Mouse (Mus musculus) CH12.LX (cell line): Measurements from ENCODE around the gene Adra2b. TPM values are rescaled to one million over a fixed set of nuclear protein-coding genes. Genes with fewer than 3 reads are reported as not detected.

Source experiments
- DNase-seq: peaks from one replicate; pipeline ENCODE4 v3.0.0-alpha.2; 2013; ENCODE audit errors: extremely low read depth
- H3K27ac ChIP-seq: 2 replicates; pipeline ENCODE4 v1.5.1; 2012; ENCODE audit warnings: low read depth, mild to moderate bottlenecking, control low read depth, moderate library complexity; ENCODE audit not compliant: insufficient read depth
- H3K27me3 ChIP-seq: replicated peaks from 2 replicates; pipeline ENCODE3; 2012; ENCODE audit warnings: inconsistent platforms
- H3K36me3 ChIP-seq, 2 experiments: replicated peaks in 1 of 2; 2 replicates each; pipeline versions ENCODE3 to v1.6.1; 2012; ENCODE audit warnings: inconsistent platforms in 1 of 2, low read length in 1 of 2, mild to moderate bottlenecking in 1 of 2, mixed read lengths in 1 of 2, moderate library complexity in 1 of 2; ENCODE audit not compliant: control insufficient read depth in 1 of 2, insufficient read depth in 1 of 2
- H3K4me1 ChIP-seq, 2 experiments: 2 replicates each; pipeline ENCODE4 v1.6.1; 2012; ENCODE audit warnings: inconsistent platforms in 1 of 2, moderate library complexity in 1 of 2; ENCODE audit not compliant: insufficient read depth in 2 of 2, control insufficient read depth in 1 of 2
- H3K4me2 ChIP-seq: 2 replicates; pipeline ENCODE4 v1.6.1; 2012; ENCODE audit warnings: low read depth, mild to moderate bottlenecking, control low read depth; ENCODE audit not compliant: poor library complexity, insufficient read depth, severe bottlenecking
- H3K4me3 ChIP-seq, 3 experiments: fragments of 150-350 bp in 1 of 3; sonication (generic) in 1 of 3; replicated peaks in 1 of 3; 2 replicates each; pipeline versions ENCODE3 to v1.5.1; 2011 to 2012; ENCODE audit warnings: low read depth in 2 of 3, low read length in 2 of 3, mild to moderate bottlenecking in 2 of 3, moderate library complexity in 2 of 3, control low read depth in 1 of 3, improper control_type of control experiment in 1 of 3, inconsistent platforms in 1 of 3, mixed read lengths in 1 of 3; ENCODE audit not compliant: poor library complexity in 1 of 3
- H3K79me2 ChIP-seq: replicated peaks from 2 replicates; pipeline ENCODE4 v1.6.1; 2012; ENCODE audit warnings: mild to moderate bottlenecking, moderate library complexity; ENCODE audit not compliant: control insufficient read depth, poor library complexity, insufficient read depth, severe bottlenecking; ENCODE audit errors: extremely low read depth
- H3K9ac ChIP-seq: 2 replicates; pipeline ENCODE4 v1.6.1; 2012; ENCODE audit warnings: low read depth, mild to moderate bottlenecking, control low read depth, moderate library complexity; ENCODE audit not compliant: insufficient read depth
- H3K9me3 ChIP-seq: replicated peaks from 2 replicates; pipeline ENCODE3; 2012; ENCODE audit warnings: low read length, inconsistent platforms, mixed read lengths
- BHLHE40 ChIP-seq: IDR thresholded peaks from 2 replicates; pipeline ENCODE4 v1.6.1; 2011; ENCODE audit warnings: mild to moderate bottlenecking, low read depth, low read length, improper control_type of control experiment
- CHD2 ChIP-seq: IDR thresholded peaks from 2 replicates; pipeline ENCODE4 v1.6.1; 2011; ENCODE audit warnings: low read length, improper control_type of control experiment
- CTCF ChIP-seq, 2 experiments: IDR thresholded peaks in 1 of 2; conservative IDR thresholded peaks in 1 of 2; 2 replicates each; pipeline ENCODE4 v1.5.1; 2011 to 2012; ENCODE audit warnings: low read depth in 2 of 2, low read length in 2 of 2, improper control_type of control experiment in 1 of 2, inconsistent platforms in 1 of 2, mild to moderate bottlenecking in 1 of 2, moderate library complexity in 1 of 2
- ELF1 ChIP-seq: IDR thresholded peaks from 2 replicates; pipeline ENCODE4 v1.6.1; 2014; ENCODE audit warnings: low read depth, mild to moderate bottlenecking, inconsistent platforms, low read length, improper control_type of control experiment
- ETS1 ChIP-seq: conservative IDR thresholded peaks from 2 replicates; pipeline ENCODE4 v1.6.1; 2012; ENCODE audit warnings: low read depth, mild to moderate bottlenecking, inconsistent platforms, low read length, improper control_type of control experiment, moderate library complexity
- GABPA ChIP-seq: IDR thresholded peaks from 2 replicates; pipeline ENCODE4 v1.6.1; 2012; ENCODE audit warnings: low read depth, low read length, improper control_type of control experiment, inconsistent platforms; ENCODE audit not compliant: insufficient replicate concordance
- HCFC1 ChIP-seq: IDR thresholded peaks from 2 replicates; pipeline ENCODE4 v1.6.1; 2012; ENCODE audit warnings: low read depth, mild to moderate bottlenecking, inconsistent platforms, low read length, improper control_type of control experiment
- IRF4 ChIP-seq: IDR thresholded peaks from 2 replicates; pipeline ENCODE4 v1.6.1; 2014; ENCODE audit warnings: low read depth, mild to moderate bottlenecking, inconsistent platforms, low read length, improper control_type of control experiment
- JUN ChIP-seq: IDR thresholded peaks from 2 replicates; pipeline ENCODE4 v1.6.1; 2011; ENCODE audit warnings: low read depth, mild to moderate bottlenecking, low read length, improper control_type of control experiment, moderate library complexity; ENCODE audit not compliant: insufficient read depth
- MAFK ChIP-seq: IDR thresholded peaks from 2 replicates; pipeline ENCODE4 v1.6.1; 2011; ENCODE audit warnings: low read length, improper control_type of control experiment; ENCODE audit not compliant: insufficient replicate concordance
- MAZ ChIP-seq: IDR thresholded peaks from 2 replicates; pipeline ENCODE4 v1.6.1; 2012; ENCODE audit warnings: low read depth, mild to moderate bottlenecking, inconsistent platforms, low read length, improper control_type of control experiment, moderate library complexity
- MEF2A ChIP-seq: IDR thresholded peaks from 2 replicates; pipeline ENCODE4 v1.6.1; 2014; ENCODE audit warnings: low read depth, mild to moderate bottlenecking, inconsistent platforms, low read length, improper control_type of control experiment, borderline replicate concordance
- MXI1 ChIP-seq: IDR thresholded peaks from 2 replicates; pipeline ENCODE4 v1.6.1; 2011; ENCODE audit warnings: mild to moderate bottlenecking, low read depth, low read length, improper control_type of control experiment
- MYC ChIP-seq: IDR thresholded peaks from 2 replicates; pipeline ENCODE4 v1.6.1; 2011; ENCODE audit warnings: low read depth, mild to moderate bottlenecking, improper control_type of control experiment, low read length
- NELFE ChIP-seq: IDR thresholded peaks from 2 replicates; pipeline ENCODE4 v1.6.1; 2011; ENCODE audit warnings: low read depth, low read length, improper control_type of control experiment
- NRF1 ChIP-seq: IDR thresholded peaks from 2 replicates; pipeline ENCODE4 v1.6.1; 2014; ENCODE audit warnings: low read depth, mild to moderate bottlenecking, inconsistent platforms, low read length, improper control_type of control experiment, moderate library complexity
- PAX5 ChIP-seq: IDR thresholded peaks from 2 replicates; pipeline ENCODE4 v1.6.1; 2012; ENCODE audit warnings: low read length, inconsistent platforms, mixed read lengths
- POLR2A ChIP-seq: IDR thresholded peaks from 2 replicates; pipeline ENCODE4 v1.6.1; 2011; ENCODE audit warnings: low read depth, mild to moderate bottlenecking, improper control_type of control experiment, low read length
- POLR2AphosphoS2 ChIP-seq: IDR thresholded peaks from 2 replicates; pipeline ENCODE4 v1.6.1; 2011; ENCODE audit warnings: low read depth, low read length, improper control_type of control experiment
- RAD21 ChIP-seq: IDR thresholded peaks from 2 replicates; pipeline ENCODE4 v1.6.1; 2011; ENCODE audit warnings: low read depth, mild to moderate bottlenecking, low read length, improper control_type of control experiment, moderate library complexity
- RCOR1 ChIP-seq: conservative IDR thresholded peaks from 2 replicates; pipeline ENCODE4 v1.6.1; 2012; ENCODE audit warnings: low read depth, mild to moderate bottlenecking, inconsistent platforms, low read length, improper control_type of control experiment
- SIN3A ChIP-seq: IDR thresholded peaks from 2 replicates; pipeline ENCODE4 v1.6.1; 2012; ENCODE audit warnings: low read length, improper control_type of control experiment, inconsistent platforms
- SMC3 ChIP-seq: IDR thresholded peaks from 2 replicates; pipeline ENCODE4 v1.6.1; 2011; ENCODE audit warnings: low read depth, low read length, improper control_type of control experiment
- TBP ChIP-seq: conservative IDR thresholded peaks from 2 replicates; pipeline ENCODE4 v1.6.1; 2011; ENCODE audit warnings: low read depth, low read length, improper control_type of control experiment
- TCF12 ChIP-seq: IDR thresholded peaks from 2 replicates; pipeline ENCODE4 v1.6.1; 2014; ENCODE audit warnings: low read depth, mild to moderate bottlenecking, inconsistent platforms, low read length, improper control_type of control experiment
- UBTF ChIP-seq: IDR thresholded peaks from 2 replicates; pipeline ENCODE4 v1.6.1; 2012; ENCODE audit warnings: low read depth, mild to moderate bottlenecking, inconsistent platforms, low read length, improper control_type of control experiment, moderate library complexity
- USF1 ChIP-seq: IDR thresholded peaks from 2 replicates; pipeline ENCODE4 v1.6.1; 2014; ENCODE audit warnings: low read depth, mild to moderate bottlenecking, inconsistent platforms, low read length, improper control_type of control experiment
- USF2 ChIP-seq: conservative IDR thresholded peaks from 2 replicates; pipeline ENCODE4 v1.6.1; 2011; ENCODE audit warnings: low read depth, low read length, improper control_type of control experiment
- ZC3H11A ChIP-seq: IDR thresholded peaks from 2 replicates; pipeline ENCODE4 v1.6.1; 2012; ENCODE audit warnings: low read depth, mild to moderate bottlenecking, inconsistent platforms, low read length, improper control_type of control experiment
- ZKSCAN1 ChIP-seq: IDR thresholded peaks from 2 replicates; pipeline ENCODE4 v1.6.1; 2012; ENCODE audit warnings: low read depth, inconsistent platforms, low read length, improper control_type of control experiment, borderline replicate concordance
- ZMIZ1 ChIP-seq: IDR thresholded peaks from 2 replicates; pipeline ENCODE4 v1.6.1; 2012; ENCODE audit warnings: low read depth, mild to moderate bottlenecking, inconsistent platforms, low read length, improper control_type of control experiment
- ZNF384 ChIP-seq: IDR thresholded peaks from 2 replicates; pipeline ENCODE4 v1.6.1; 2012; ENCODE audit warnings: low read depth, low read length, improper control_type of control experiment, inconsistent platforms
- dilution Hi-C: fragments of 300-500 bp; cut with MboI; formaldehyde crosslinking; loops from 2 replicates; pipeline ENCODE4 v1.14.3; 2020; ENCODE audit warnings: low sequenced_read_pairs; ENCODE audit not compliant: extremely low pct_unique_long_range_greater_than_20kb, extremely low pct_ligation_motif_present
- in situ Hi-C: fragments of 300-500 bp; cut with MboI; formaldehyde crosslinking; loops from 3 replicates; pipeline ENCODE4 v1.14.3; 2019; ENCODE audit warnings: low sequenced_read_pairs, low pct_ligation_motif_present, low pct_unique_long_range_greater_than_20kb, mixed read lengths
- polyA plus RNA-seq: library from polyadenylated mRNA; unstranded; fragments of >175 nt; gene quantifications from 2 replicates; pipeline ENCODE4 v1.2.1, GENCODE M21; 2012; ENCODE audit warnings: low read depth; ENCODE audit not compliant: insufficient read length
- total RNA-seq, 2 experiments: library from RNA; depleted of rRNA; stranded (reverse); fragments of 300-350 nt in 1 of 2; fragments of >200 nt in 1 of 2; gene quantifications; 2 replicates each; pipeline ENCODE4 v1.2.3; 2012 to 2014

Adra2b gene
- total and polyA plus RNA-seq, 3 experiments: 0.08 TPM; not detected in 2

GRCm38 (mm10) chr2:127335078-127335541 is 27.9 kb upstream of the Adra2b start (continued):
- TF ChIP-seq CTCF (conservative IDR thresholded peaks at IDR 0.05 in 1 of 2, IDR thresholded peaks at IDR 0.05 in 1 of 2; ENCODE audit: low read depth in 2 of 2, low read length in 2 of 2) (no peak), GABPA (no peak), MYC (peak; percentile 33)

- Histone ChIP-seq H3K4me1 (peaks cover 32 to 54% of the 10 kb centered on the region in 2 experiments), H3K27me3 (no peaks in the 10 kb centered on the region), H3K9ac (peak within 1 kb of the TSS; percentile 88), H3K79me2 (peaks cover 17% of the 10 kb centered on the region), H3K36me3 (peaks cover 2 to 29% of the 10 kb centered on the region in 2 experiments), H3K27ac (peak within 1 kb of the TSS; percentile 98), H3K9me3 (no peaks in the 10 kb centered on the region), H3K4me3 (peak within 1 kb of the TSS; percentile 94 to 99 (median 95)), H3K4me2 (peak within 1 kb of the TSS; percentile 91)
- TF ChIP-seq ZKSCAN1 (no peak), USF2 (no peak; the same call in 1 of the 2 replicates), POLR2A (peak; percentile 100), ETS1 (peak; percentile 80), RAD21 (no peak), ELF1 (peak; percentile 89), MAZ (peak; percentile 88), NRF1 (peak; percentile 25; the same call in 1 of the 2 replicates), GABPA (no peak), MEF2A (peak; percentile 45), MYC (no peak), HCFC1 (peak; percentile 56), SMC3 (peak; percentile 14), BHLHE40 (peak; percentile 85), TBP (peak; percentile 96), TCF12 (peak; percentile 95), ZNF384 (no peak), SIN3A (peak; percentile 90), ZMIZ1 (peak; percentile 99), ZC3H11A (no peak), CHD2 (0 out of 2 replicates have a peak, but pooled peaks have one; percentile 43), JUN (no peak), POLR2AphosphoS2 (peak; percentile 95), PAX5 (no peak), IRF4 (peak; percentile 72; the same call in 1 of the 2 replicates), NELFE (peak; percentile 100), MAFK (no peak), MXI1 (peak; percentile 90), UBTF (peak; percentile 91), USF1 (peak; percentile 75), RCOR1 (peak; percentile 40; the same call in 1 of the 2 replicates)
- peak; percentile 98 for DNase-seq
- dilution Hi-C loops (no loop called here), in situ Hi-C loops (no loop called here)
Observed at GRCm38 (mm10) chr2:127335767-127336496, 27.1 kb upstream of the Adra2b start, which contains the start of gene Dusp2. Dusp2 (plus strand) TSS chr2:127336159.
